Mouse (Mus musculus) limb, embryonic 12.5 days (tissue): ENCODE results near the gene Mpp3. TPM values are rescaled to one million over a fixed set of nuclear protein-coding genes. Genes with fewer than 3 reads are reported as not detected.

ENCODE experiments used
- ATAC-seq: fragments of 200-750 bp; cut with Nextera tagmentation; 2 replicates; pipeline ENCODE4 v1.8.0; 2017; ENCODE audit warnings: low read depth, moderate TSS enrichment; ENCODE audit not compliant: insufficient number of reproducible peaks, insufficient read depth, low FRiP score, low TSS enrichment
- H3K27ac ChIP-seq: fragments of 300-500 bp; sonication (generic); 2 replicates; pipeline ENCODE4 v1.5.1; 2016; ENCODE audit warnings: mild to moderate bottlenecking, moderate library complexity
- H3K27me3 ChIP-seq: fragments of 300-500 bp; sonication (generic); 2 replicates; pipeline ENCODE4 v1.6.1; 2016; ENCODE audit warnings: mild to moderate bottlenecking, moderate library complexity
- H3K36me3 ChIP-seq: fragments of 300-500 bp; sonication (generic); 2 replicates; pipeline ENCODE4 v1.6.1; 2016; ENCODE audit warnings: mild to moderate bottlenecking, moderate library complexity
- H3K4me1 ChIP-seq: fragments of 300-500 bp; sonication (generic); replicated peaks from 2 replicates; pipeline ENCODE4 v1.6.1; 2016
- H3K4me2 ChIP-seq: fragments of 300-500 bp; sonication (generic); 2 replicates; pipeline ENCODE4 v1.6.1; 2016; ENCODE audit warnings: mild to moderate bottlenecking, moderate library complexity
- H3K4me3 ChIP-seq: fragments of 300-500 bp; sonication (generic); replicated peaks from 2 replicates; pipeline ENCODE4 v1.5.1; 2016; ENCODE audit warnings: mild to moderate bottlenecking
- H3K9ac ChIP-seq: fragments of 300-500 bp; sonication (generic); replicated peaks from 2 replicates; pipeline ENCODE4 v1.6.1; 2016; ENCODE audit warnings: mild to moderate bottlenecking, moderate library complexity
- H3K9me3 ChIP-seq: fragments of 300-500 bp; sonication (generic); 2 replicates; pipeline ENCODE4 v1.6.1; 2016; ENCODE audit warnings: mild to moderate bottlenecking, moderate library complexity
- WGBS: fragments of 180-500 bp; shearing (Covaris S2); methylation state at CpG from one replicate; pipeline ENCODE4 v1.1.7; 2016; 5-methylcytosine and 5-hydroxymethylcytosine counted together
- polyA plus RNA-seq: library from polyadenylated mRNA; unstranded; fragments of >200 nt; fragmentation: Nextera tagmentation; extraction: Ambion mirVana; gene quantifications from 2 replicates; pipeline ENCODE4 v1.2.1, GENCODE M21; 2016

The Mpp3 gene
- polyA plus RNA-seq, 1 experiment from 2014 or later = 16.3 TPM

- Histone ChIP-seq H3K9ac (no peak overlapping the region), H3K4me2 (no peak overlapping the region), H3K4me1 (no peaks in the 10 kb centered on the region), H3K36me3 (no peaks in the 10 kb centered on the region), H3K27me3 (no peaks in the 10 kb centered on the region), H3K9me3 (0 out of 2 replicates have a peak, but pooled peaks cover under 1% of the 10 kb centered on the region), H3K27ac (no peak overlapping the region), H3K4me3 (no peak overlapping the region)
- no peak for ATAC-seq
- 79% methylated on average over 13 of the region's 13 CpGs for WGBS
Observed at GRCm38 (mm10) chr11:102039487-102040137, 11.4 kb upstream of the Mpp3 start.

GRCm38 (mm10) chr11:102037789-102038188, 9.5 kb upstream of the Mpp3 start:
- Histone ChIP-seq H3K27me3 (no peaks in the 10 kb centered on the region), H3K36me3 (no peaks in the 10 kb centered on the region), H3K4me3 (no peak overlapping the region), H3K9me3 (no peaks in the 10 kb centered on the region), H3K4me2 (no peak overlapping the region), H3K9ac (no peak overlapping the region), H3K4me1 (no peaks in the 10 kb centered on the region), H3K27ac (no peak overlapping the region)
- ATAC-seq = no peak
- 89% methylated on average over 6 of the region's 6 CpGs for WGBS

- H3K9ac ChIP-seq = no peak overlapping the region
- no peak overlapping the region for H3K4me3 ChIP-seq
- H3K36me3 ChIP-seq = no peaks in the 10 kb centered on the region
- no peak overlapping the region for H3K27ac ChIP-seq
- H3K9me3 ChIP-seq = no peaks in the 10 kb centered on the region
- ATAC-seq = no peak
- H3K4me1 ChIP-seq = no peaks in the 10 kb centered on the region
- WGBS = 82% methylated on average over 7 of the region's 7 CpGs
- H3K27me3 ChIP-seq = no peaks in the 10 kb centered on the region
- H3K4me2 ChIP-seq = no peak overlapping the region
Observed at GRCm38 (mm10) chr11:102036336-102036735, 8.1 kb upstream of the Mpp3 start.

- Histone ChIP-seq H3K4me2 (no peak overlapping the region), H3K9ac (no peak overlapping the region), H3K4me3 (no peak overlapping the region), H3K9me3 (no peaks in the 10 kb centered on the region), H3K27me3 (no peaks in the 10 kb centered on the region), H3K27ac (no peak overlapping the region), H3K4me1 (no peaks in the 10 kb centered on the region), H3K36me3 (no peaks in the 10 kb centered on the region)
- no peak for ATAC-seq
- WGBS = 73% methylated on average over 5 of the region's 5 CpGs
Observed at GRCm38 (mm10) chr11:102035456-102035960, 7.2 kb upstream of the Mpp3 start.

GRCm38 (mm10) chr11:102034887-102035286, 6.6 kb upstream of the Mpp3 start:
- 72% methylated on average over 8 of the region's 8 CpGs for WGBS
- no peak overlapping the region for H3K4me2 ChIP-seq
- ATAC-seq = no peak

GRCm38 (mm10) chr11:102033055-102033591, 4.9 kb upstream of the Mpp3 start:
- H3K27me3 ChIP-seq = no peaks in the 10 kb centered on the region
- no peak for ATAC-seq
- H3K36me3 ChIP-seq = no peaks in the 10 kb centered on the region
- H3K9me3 ChIP-seq = no peaks in the 10 kb centered on the region
- H3K4me1 ChIP-seq = no peaks in the 10 kb centered on the region
- H3K4me3 ChIP-seq = no peak overlapping the region
- 86% methylated on average over 12 of the region's 12 CpGs for WGBS
- H3K4me2 ChIP-seq = no peak overlapping the region
- no peak overlapping the region for H3K9ac ChIP-seq
- no peak overlapping the region for H3K27ac ChIP-seq

More at GRCm38 (mm10) chr11:102034887-102035286, 6.6 kb upstream of the Mpp3 start:
- no peaks in the 10 kb centered on the region for H3K9me3 ChIP-seq
- no peak overlapping the region for H3K9ac ChIP-seq
- H3K4me3 ChIP-seq = no peak overlapping the region
- no peaks in the 10 kb centered on the region for H3K27me3 ChIP-seq
- H3K27ac ChIP-seq = no peak overlapping the region
- H3K4me1 ChIP-seq = no peaks in the 10 kb centered on the region
- H3K36me3 ChIP-seq = no peaks in the 10 kb centered on the region

- Histone ChIP-seq H3K4me1 (peaks cover 10% of the 10 kb centered on the region), H3K27me3 (no peaks in the 10 kb centered on the region), H3K4me3 (no peak overlapping the region), H3K4me2 (no peak overlapping the region), H3K36me3 (no peaks in the 10 kb centered on the region), H3K27ac (no peak overlapping the region), H3K9me3 (no peaks in the 10 kb centered on the region), H3K9ac (no peak overlapping the region)
- 83% methylated on average over 7 of the region's 7 CpGs for WGBS
- ATAC-seq = no peak
Observed at GRCm38 (mm10) chr11:102031149-102031548, 2.9 kb upstream of the Mpp3 start.

GRCm38 (mm10) chr11:102029966-102030365, 1.7 kb upstream of the Mpp3 start:
- 43% methylated on average over 7 of the region's 7 CpGs for WGBS

GRCm38 (mm10) chr11:102029304-102029703, 1.0 kb upstream of the Mpp3 start:
- H3K27me3 ChIP-seq = no peaks in the 10 kb centered on the region
- H3K4me2 ChIP-seq = no peak overlapping the region
- no peak overlapping the region for H3K27ac ChIP-seq
- no peak overlapping the region for H3K4me3 ChIP-seq
- H3K36me3 ChIP-seq = no peaks in the 10 kb centered on the region
- no peak for ATAC-seq
- 88% methylated on average over 4 of the region's 4 CpGs for WGBS
- H3K4me1 ChIP-seq = peaks cover 21% of the 10 kb centered on the region
- H3K9ac ChIP-seq = no peak overlapping the region
- no peaks in the 10 kb centered on the region for H3K9me3 ChIP-seq

More at GRCm38 (mm10) chr11:102029966-102030365, 1.7 kb upstream of the Mpp3 start:
- Histone ChIP-seq H3K9me3 (no peaks in the 10 kb centered on the region), H3K4me2 (no peak overlapping the region), H3K27ac (no peak overlapping the region), H3K4me3 (no peak overlapping the region), H3K27me3 (no peaks in the 10 kb centered on the region), H3K4me1 (peaks cover 21% of the 10 kb centered on the region), H3K36me3 (no peaks in the 10 kb centered on the region), H3K9ac (no peak overlapping the region)
- ATAC-seq = no peak

- Histone ChIP-seq H3K4me1 (peaks cover 21% of the 10 kb centered on the region), H3K9ac (peak overlapping the region; percentile 74), H3K9me3 (no peaks in the 10 kb centered on the region), H3K4me2 (peak overlapping the region; percentile 90), H3K4me3 (peak overlapping the region; percentile 60), H3K27ac (peak overlapping the region; percentile 66), H3K36me3 (peaks cover 11% of the 10 kb centered on the region), H3K27me3 (no peaks in the 10 kb centered on the region)
- no peak for ATAC-seq
- WGBS = 4% methylated on average over 12 of the region's 12 CpGs
Observed at GRCm38 (mm10) chr11:102027361-102028017, 772 bp downstream of the Mpp3 start.

GRCm38 (mm10) chr11:102026694-102027360, 1.4 kb downstream of the Mpp3 start:
- peak; percentile 87 for ATAC-seq
- Histone ChIP-seq H3K4me1 (peaks cover 21% of the 10 kb centered on the region), H3K27me3 (no peaks in the 10 kb centered on the region), H3K27ac (peak overlapping the region; percentile 66), H3K4me3 (peak overlapping the region; percentile 60), H3K4me2 (peak overlapping the region; percentile 90), H3K9ac (peak overlapping the region; percentile 74), H3K9me3 (no peaks in the 10 kb centered on the region), H3K36me3 (peaks cover 17% of the 10 kb centered on the region)
- under 1% methylated on average over 50 of the region's 73 CpGs for WGBS
